ENCODE assay signal across 12 mouse cellular contexts in genomic region chr11:29545150-29545752, GRCm38 (mm10). TPM values are rescaled to one million over a fixed set of nuclear protein-coding genes. Genes with fewer than 3 reads are reported as not detected.
"Had no signal": no experiment of that assay in that cellular context is flagged by ENCODE, and none has a peak within 500 bp of the region (broad histone marks: within the 10 kb centered on the region; RNA-seq: fewer than 3 reads in every experiment).

No protein-coding gene starts in this region.

RNA-seq across cellular contexts. Expression of gene Clhc1, which starts 2.5 kb away (rescaled TPM):
- total RNA-seq: gastrocnemius, adult 18-20 months; gastrocnemius, adult 8-10 months; gastrocnemius, postnatal 14 days; gastrocnemius, postnatal 36 days; heart, adult 2 months; heart, postnatal 14 days; heart, postnatal 36 days; hematopoietic stem cell, adult 5-6 weeks; hindbrain, postnatal 0 days had no signal
- polyA plus RNA-seq: heart, adult 2 months; kidney, embryonic 15.5 days; large intestine, adult 2 months; liver, adult 2 months had no signal
